Mouse (Mus musculus) spleen, embryonic (tissue): Measurements from ENCODE around the gene Slc35a1.

ENCODE experiments used
- CTCF ChIA-PET: fragments of 350-600 bp; sonication (Branson Sonifier 250); formaldehyde crosslinking; loops from one replicate; lab custom pipeline; 2022; lab: Charles Lee

The Slc35a1 gene

GRCm38 (mm10) chr4:34653179-34653578 is 34.1 kb downstream of the Slc35a1 start:
- CTCF ChIA-PET, result interaction anchor here (0.6 kb wide), 1 partner anchor 14 kb away, joined by 14 read pairs; no protein-coding TSS in a partner anchor

- CTCF ChIA-PET, result no interaction called here
Measured at GRCm38 (mm10) chr4:34644779-34645178, 42.5 kb downstream of the Slc35a1 start.

- CTCF ChIA-PET, result no interaction called here
Measured at GRCm38 (mm10) chr4:34640731-34641130, 46.5 kb downstream of the Slc35a1 start.

- CTCF ChIA-PET, result no interaction called here
Measured at GRCm38 (mm10) chr4:34639745-34640364, 47.4 kb downstream of the Slc35a1 start.

GRCm38 (mm10) chr4:34637851-34638250 is 49.4 kb downstream of the Slc35a1 start:
- CTCF ChIA-PET, result no interaction called here

- CTCF ChIA-PET, result no interaction called here
Measured at GRCm38 (mm10) chr4:34637386-34637785, 49.9 kb downstream of the Slc35a1 start.

GRCm38 (mm10) chr4:34636036-34636435 is 51.2 kb downstream of the Slc35a1 start:
- CTCF ChIA-PET, result interaction anchor here (0.6 kb wide), 1 partner anchor 60 kb away, joined by 8 read pairs; no protein-coding TSS in a partner anchor

GRCm38 (mm10) chr4:34634129-34634528 is 53.1 kb downstream of the Slc35a1 start:
- CTCF ChIA-PET, result no interaction called here

- CTCF ChIA-PET, result no interaction called here
Measured at GRCm38 (mm10) chr4:34629956-34630355, 57.3 kb downstream of the Slc35a1 start.

- CTCF ChIA-PET, result no interaction called here
Measured at GRCm38 (mm10) chr4:34626401-34626800, 60.8 kb downstream of the Slc35a1 start.

GRCm38 (mm10) chr4:34625556-34625955 is 61.7 kb downstream of the Slc35a1 start:
- CTCF ChIA-PET, result no interaction called here

GRCm38 (mm10) chr4:34616146-34616545 is 71.1 kb downstream of the Slc35a1 start:
- CTCF ChIA-PET, result no interaction called here

GRCm38 (mm10) chr4:34615303-34615702 is 71.9 kb downstream of the Slc35a1 start:
- CTCF ChIA-PET, result no interaction called here

- CTCF ChIA-PET, result interaction anchor here (0.6 kb wide), 1 partner anchor 65 kb away, joined by 6 read pairs; no protein-coding TSS in a partner anchor
Measured at GRCm38 (mm10) chr4:34614630-34615094, 72.6 kb downstream of the Slc35a1 start, which contains the start of the genes Orc3 and Rars2. TSS of gene Orc3 (minus strand) at chr4:34614944. TSS of gene Rars2 (plus strand) at chr4:34614957.

GRCm38 (mm10) chr4:34613571-34614145 is 73.6 kb downstream of the Slc35a1 start:
- CTCF ChIA-PET, result no interaction called here
